Mouse (Mus musculus) brain, embryonic 14.5 days (tissue): ENCODE measurements at regions not wholly inside any gene's neighbourhood (a gene's known extent, or its start where the extent isn't known, plus 50 kb on each side); places are given as distances from the start of the nearest gene placed in this dataset.

Experiments used
- CTCF ChIP-seq: fragments of 200-500 bp; IDR thresholded peaks from 2 replicates; pipeline ENCODE4 v1.5.1; 2012; ENCODE audit warnings: inconsistent platforms, mild to moderate bottlenecking, moderate library complexity, borderline replicate concordance; ENCODE audit not compliant: insufficient read depth, insufficient read length; ENCODE audit errors: extremely low read depth
- POLR2A ChIP-seq: fragments of 200-500 bp; IDR thresholded peaks from 2 replicates; pipeline ENCODE4 v1.6.1; 2012; ENCODE audit warnings: mild to moderate bottlenecking, inconsistent platforms, borderline replicate concordance; ENCODE audit not compliant: poor library complexity, insufficient read depth, insufficient read length, severe bottlenecking; ENCODE audit errors: extremely low read depth

GRCm38 (mm10) chr3:115596523-115596922, 118.3 kb downstream of the S1pr1 start:
- TF ChIP-seq CTCF (peak; percentile 84), POLR2A (no peak)
